Mouse (Mus musculus): ENCODE data around the gene Plac1.

DNA sequence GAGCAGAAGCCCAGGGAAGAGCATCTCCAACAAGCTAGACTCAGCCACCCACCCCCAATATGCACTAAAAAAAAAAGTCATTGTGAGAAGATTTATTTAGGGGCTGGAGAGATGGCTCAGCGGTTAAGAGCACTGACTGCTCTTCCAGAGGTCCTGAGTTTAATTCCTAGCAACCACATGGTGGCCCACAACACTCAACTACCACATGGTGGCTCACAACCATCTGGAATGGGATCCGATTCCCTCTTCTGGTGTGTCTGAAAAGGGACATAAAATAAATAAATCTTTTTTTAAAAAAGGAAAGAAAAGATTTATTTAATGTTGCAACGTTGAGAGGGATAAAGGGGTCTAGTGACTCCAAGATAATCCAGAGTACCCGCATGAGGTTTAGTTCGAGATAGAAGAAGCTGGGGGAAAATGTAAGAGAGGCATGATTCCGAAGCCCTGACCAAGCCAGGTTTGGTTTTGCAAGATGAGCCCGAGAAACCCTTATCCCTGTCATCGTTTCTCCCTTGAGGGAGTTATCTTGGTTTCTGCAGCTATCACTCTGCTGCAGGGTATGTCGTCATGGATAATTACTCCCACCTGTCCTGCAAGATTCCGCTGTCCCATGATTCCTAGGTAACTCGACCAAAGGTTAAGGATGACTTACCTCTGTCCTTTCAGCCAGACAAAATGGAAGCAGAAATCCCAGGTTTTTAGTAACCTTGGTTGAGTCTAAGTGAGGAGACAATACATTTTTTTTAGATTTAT, 214.3 kb downstream of the Plac1 start:
- TF ChIP-seq CTCF (IDR thresholded peaks at IDR 0.05; ENCODE audit: low read depth, low read length): no peak
- TF ChIP-seq POLR2A (IDR thresholded peaks at IDR 0.05; ENCODE audit: extremely low read depth, insufficient read depth, low read length): no peak

Data from liver, adult 2 months (tissue).